Mouse (Mus musculus) heart, adult 11 months (tissue): ENCODE measurements at regions not wholly inside any gene's neighbourhood (a gene's known extent, or its start where the extent isn't known, plus 50 kb on each side); places are given as distances from the start of the nearest gene placed in this dataset.

ENCODE experiments used
- DNase-seq: peaks from one replicate; pipeline ENCODE4 v3.0.0; 2022

GRCm38 (mm10) chr17:83097998-83098397 lies 117.1 kb upstream of the Pkdcc start:
- peak; percentile 79 for DNase-seq

DNA sequence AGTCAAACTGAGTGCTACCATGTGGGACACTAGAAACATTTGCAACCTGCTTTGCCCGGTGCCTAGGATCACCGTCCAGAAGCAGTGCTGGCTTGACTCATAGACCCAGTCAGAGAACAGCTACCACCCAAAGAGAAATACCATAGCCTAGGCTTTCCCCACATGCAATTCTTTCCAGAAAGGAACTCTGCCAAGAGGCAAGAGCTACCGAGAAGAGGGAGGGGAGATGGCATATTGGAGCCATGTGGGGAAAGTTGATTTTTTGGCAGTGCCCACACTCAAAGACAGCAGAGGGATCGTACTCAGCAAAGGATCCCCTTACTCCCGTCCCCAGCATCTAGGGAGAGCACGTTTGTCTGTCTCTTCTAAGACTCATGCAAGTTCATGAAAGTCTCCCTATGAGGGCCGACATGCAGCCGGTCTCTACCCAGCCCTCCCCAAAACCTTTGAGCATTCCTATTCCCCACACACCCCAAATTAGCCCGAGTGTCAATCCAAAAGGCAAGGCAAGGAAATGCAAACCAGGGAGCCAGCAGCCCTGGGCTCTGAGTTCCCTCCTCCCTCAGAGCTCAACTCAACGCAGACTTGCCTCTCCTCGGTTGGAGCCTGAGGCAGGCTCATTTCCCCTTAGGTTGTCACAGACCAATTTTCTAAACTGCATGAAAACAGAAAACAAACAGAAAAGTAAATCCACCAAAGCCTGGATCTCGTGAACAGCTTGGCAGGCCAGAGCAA lies 116.2 kb upstream of the Pkdcc start:
- DNase-seq = no peak

- DNase-seq = no peak
Observed at GRCm38 (mm10) chr17:83101035-83101434, 114.1 kb upstream of the Pkdcc start.

- DNase-seq = peak; percentile 87
Observed at GRCm38 (mm10) chr17:83101756-83102155, 113.3 kb upstream of the Pkdcc start.

DNA sequence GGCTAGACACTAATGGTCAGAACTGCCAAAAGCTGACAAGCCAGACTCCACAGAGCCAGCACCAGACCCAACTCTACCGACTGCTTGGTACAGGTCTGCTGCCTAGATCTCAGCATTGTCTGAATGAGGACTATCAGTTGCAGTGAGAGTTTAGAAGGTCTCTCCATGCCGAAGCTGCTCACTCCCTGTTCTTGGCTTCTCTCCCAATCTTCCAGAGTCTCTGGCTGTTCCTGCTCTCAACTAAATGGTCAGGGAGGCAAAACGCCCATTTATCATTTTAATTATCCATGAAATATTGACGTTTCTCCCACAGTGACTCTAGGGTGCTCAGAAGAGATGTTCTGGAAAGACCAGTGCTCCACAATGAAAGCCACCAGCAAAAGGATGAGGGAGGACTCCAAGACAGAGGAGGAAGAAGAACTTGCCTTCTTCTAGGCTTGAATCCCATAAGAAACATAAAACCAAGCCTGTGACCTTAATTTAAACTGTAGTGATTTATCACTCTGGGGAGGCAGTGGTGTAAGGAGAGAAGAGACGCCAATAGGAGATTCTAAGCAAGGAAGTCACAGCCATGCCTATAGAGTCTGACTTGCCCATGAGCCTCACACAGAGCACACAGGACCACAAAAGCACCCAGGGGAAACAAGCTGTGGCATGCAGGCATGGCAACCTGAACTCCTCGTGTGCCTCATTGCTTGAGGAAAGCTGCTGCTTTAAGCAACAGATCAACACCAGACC lies 112.2 kb upstream of the Pkdcc start:
- peak; percentile 86 for DNase-seq

GRCm38 (mm10) chr17:83108151-83108550 lies 106.9 kb upstream of the Pkdcc start:
- peak; percentile 87 for DNase-seq

GRCm38 (mm10) chr17:83109792-83110440 lies 105.2 kb upstream of the Pkdcc start:
- peak; percentile 98 for DNase-seq

- peak; percentile 93 for DNase-seq
Observed at GRCm38 (mm10) chr17:83110556-83110955, 104.5 kb upstream of the Pkdcc start.

DNA sequence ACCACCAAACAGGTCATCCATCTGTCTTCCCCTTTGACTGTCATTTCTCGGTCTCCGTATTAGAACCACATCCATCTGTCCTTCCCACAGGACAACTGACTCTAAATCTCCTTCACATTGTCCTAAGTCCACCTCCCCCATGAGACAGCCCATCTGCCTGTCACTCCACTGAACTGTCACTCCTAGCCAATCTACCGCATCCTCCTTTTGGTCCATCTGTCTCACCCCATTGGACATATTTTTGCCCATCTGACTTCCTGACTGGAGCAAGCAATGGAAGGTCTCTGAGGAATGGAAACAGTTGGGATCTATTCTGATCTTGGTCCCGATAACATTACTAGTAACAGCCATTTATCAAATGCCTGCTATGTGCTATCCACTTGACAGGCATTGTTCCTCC lies 99.9 kb upstream of the Pkdcc start:
- peak; percentile 55 for DNase-seq

DNA sequence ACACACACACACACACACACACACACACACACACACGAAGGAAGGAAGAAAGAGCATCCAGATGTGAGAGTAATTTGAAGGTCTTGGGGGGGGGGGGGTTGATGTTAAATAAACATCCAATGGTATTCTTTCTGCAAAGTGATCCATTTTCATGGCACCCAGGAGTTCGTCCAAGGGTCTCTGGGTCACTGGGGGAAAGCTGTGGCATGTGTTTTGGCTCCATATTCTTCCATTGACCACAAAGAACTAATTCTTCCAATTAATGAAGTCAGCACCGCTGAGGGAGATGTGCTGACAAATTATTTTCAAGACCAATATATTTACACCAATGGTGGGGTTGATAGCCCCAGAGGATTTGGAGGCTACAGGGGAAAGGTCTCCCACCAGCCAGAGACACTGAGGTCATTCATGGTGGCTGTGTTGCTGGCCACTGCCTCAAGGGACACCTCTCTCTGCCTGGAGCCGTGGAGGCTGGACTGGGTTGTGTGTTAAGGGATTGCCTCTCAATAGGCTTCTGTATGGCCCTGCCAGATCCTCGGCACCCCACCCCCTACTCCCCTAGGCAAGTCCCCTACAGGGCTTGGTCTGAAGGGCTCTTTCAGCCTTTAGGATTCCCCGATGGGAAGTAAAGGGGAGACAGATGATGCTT lies 99.1 kb upstream of the Pkdcc start:
- peak; percentile 86 for DNase-seq

GRCm38 (mm10) chr17:83120665-83121232 lies 94.3 kb upstream of the Pkdcc start:
- DNase-seq = no peak

GRCm38 (mm10) chr17:83122525-83123280 lies 92.4 kb upstream of the Pkdcc start:
- DNase-seq = peak; percentile 98

DNA sequence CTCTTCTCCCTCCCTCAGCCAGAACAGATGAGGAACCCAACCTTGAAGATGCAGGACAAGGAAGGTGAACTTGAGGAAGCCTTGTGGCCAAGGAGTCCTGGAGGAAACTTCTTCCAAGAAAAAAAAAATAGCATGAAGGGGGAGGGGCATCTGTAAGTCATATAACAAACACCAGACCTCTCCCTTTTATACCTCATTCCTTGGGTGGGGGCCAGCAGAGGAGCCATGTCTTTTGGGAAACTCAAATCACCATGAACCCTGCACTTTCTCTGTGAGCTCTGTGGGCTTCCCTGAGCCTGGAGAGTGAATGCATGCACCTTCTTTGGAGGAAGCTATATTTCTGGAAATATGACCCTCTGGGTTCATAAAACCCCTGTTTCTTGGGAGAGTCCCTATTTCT lies 90.0 kb upstream of the Pkdcc start:
- no peak for DNase-seq

DNA sequence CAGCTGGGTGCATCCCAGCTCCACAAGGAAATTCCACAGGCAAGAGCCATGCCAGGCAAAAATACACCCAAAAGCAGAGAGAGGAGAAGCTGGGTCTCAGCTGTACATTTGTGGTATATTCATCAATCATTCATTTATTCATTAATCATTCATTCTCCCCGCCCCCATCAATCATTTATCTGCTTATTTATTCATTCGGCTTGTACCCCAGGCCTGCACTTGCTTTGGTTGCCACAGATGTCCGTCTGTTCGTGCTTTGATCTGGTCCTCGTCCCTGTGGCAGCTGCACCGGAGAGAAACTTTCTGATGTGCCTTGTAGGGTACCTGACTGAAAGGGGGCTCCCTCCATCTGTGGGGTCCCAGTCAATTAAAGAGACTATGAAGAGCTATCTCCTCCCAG lies 87.2 kb upstream of the Pkdcc start:
- no peak for DNase-seq

GRCm38 (mm10) chr17:83128843-83129544 lies 86.1 kb upstream of the Pkdcc start:
- no peak for DNase-seq

DNA sequence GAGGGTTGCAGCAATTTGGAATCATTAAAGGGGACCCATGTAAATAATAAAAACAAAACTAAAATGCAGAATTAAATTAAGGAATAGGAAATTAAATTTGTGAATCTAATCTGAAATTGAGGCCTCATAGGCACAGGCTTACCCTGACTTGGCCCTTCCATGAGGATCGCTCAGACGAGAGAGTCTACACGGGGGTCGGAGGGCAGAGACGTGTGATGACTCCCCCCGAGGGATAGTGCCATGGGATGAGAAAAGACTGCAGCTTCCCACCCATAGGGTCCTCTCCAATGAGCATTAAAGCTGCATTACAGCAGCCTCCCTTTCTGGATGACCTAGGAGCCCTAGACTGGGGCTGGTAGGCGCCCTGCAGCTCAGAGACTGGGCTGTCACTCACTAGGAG lies 85.4 kb upstream of the Pkdcc start:
- no peak for DNase-seq

DNA sequence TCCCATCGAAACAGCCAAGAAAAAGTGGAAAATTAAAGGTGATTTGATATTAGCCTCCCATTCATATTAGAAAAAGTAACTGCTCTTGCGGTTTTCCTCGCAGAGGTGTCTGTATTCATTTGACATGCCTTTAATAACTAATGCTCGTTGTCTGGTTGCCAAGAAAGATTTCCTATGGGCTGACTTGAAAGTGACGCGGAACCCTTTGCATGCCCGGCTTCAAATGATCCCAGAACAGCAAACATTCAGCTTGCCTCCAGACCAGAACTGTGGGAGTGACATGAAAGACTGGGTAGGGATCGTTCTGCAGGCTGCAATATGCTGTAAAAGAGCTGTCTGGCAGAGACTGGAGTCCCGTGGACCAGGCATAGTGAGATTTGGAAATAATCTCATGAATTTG lies 81.9 kb upstream of the Pkdcc start:
- no peak for DNase-seq

DNA sequence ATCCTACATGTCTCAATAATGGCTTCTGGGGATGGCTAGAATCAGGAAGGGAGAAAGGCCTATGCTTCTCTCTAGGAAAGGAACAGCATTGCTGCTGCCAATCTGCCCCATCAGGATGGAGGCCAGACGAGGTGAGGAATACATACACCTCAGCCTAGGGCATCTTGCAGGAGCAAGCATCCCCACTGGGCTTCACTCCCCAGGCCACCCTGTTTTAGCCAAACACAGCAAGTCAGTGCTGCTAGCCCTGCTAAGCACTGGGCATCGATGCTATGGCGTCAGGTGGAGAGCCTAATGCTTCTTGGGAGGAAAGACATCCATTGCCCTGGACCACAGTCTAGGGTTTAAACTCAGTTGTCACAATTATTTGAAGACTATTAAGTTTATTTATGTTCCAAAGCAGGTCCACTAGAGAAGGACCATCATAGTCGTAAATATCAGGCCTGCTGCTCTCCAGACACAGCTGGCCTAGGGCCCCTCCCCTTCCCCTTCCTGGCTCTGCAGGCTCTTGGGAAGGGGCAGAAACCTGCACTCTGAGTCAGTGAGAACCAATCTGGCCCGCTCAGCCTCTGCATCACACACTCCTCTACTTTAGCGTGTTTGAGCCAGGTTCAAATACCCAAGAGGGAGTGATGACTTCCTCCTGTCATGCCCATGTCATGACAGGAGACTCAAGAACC lies 79.5 kb upstream of the Pkdcc start:
- no peak for DNase-seq

DNA sequence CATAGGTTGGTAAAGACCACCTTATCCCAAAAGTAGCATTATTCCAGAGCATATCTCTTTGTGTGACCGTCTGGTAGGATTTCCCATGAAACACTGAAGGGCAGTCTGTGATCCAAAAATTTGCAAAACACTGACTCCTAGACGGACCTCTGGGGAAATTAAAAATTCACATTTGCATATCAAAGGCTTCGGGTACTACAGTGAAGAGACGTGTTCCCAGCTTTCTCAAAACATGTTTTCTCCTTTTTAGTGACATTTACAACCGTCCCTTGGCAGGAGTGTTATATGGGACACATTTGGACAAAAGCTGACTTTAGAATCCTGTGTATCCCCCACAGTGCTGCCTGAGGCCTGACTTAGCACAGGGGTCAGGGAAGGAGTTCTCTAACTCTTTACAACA lies 78.8 kb upstream of the Pkdcc start:
- DNase-seq = no peak

DNA sequence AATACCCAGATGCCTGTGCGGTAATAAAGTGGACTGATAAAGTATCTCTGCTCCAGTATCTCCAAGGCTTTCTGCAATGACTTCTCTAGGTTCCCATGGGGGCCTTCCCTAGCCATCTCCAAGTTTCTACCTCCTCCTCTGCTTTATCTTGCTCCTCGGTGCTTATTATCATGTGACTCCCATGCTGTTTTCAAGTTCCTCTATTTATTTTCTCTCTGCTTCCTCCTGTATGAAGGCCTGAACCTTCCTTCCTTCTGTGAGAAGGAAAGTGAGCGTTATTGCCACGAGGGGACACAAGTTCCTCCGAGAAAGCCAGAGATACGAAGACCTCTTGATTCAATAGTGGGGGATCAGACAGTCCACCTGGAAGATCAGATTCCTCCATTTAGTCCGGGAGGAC lies 77.4 kb upstream of the Pkdcc start:
- DNase-seq = no peak
